Mouse (Mus musculus): Measurements from ENCODE around the gene Zfp120. TPM values are rescaled to one million over a fixed set of nuclear protein-coding genes. Genes with fewer than 3 reads are reported as not detected.

The Zfp120 gene
- polyA plus RNA-seq, 1 experiment from 2014 or later = 5.2 TPM

Other genes with a start within 250 kb of the Zfp120 start
- gene Gm10770, start 43.0 kb upstream of the Zfp120 start, polyA plus RNA-seq (2016; fragmentation: Nextera tagmentation; extraction: Ambion mirVana) = not detected in 2 replicates
- gene Gm14139, start 45.0 kb upstream of the Zfp120 start, polyA plus RNA-seq (2016; fragmentation: Nextera tagmentation; extraction: Ambion mirVana) = not detected in 2 replicates
- 11.2 and 11.5 TPM in 2 replicates for gene Zfp937, start 81.4 kb upstream of the Zfp120 start, polyA plus RNA-seq (2016; fragmentation: Nextera tagmentation; extraction: Ambion mirVana)
- gene Gm21994, start 118.9 kb upstream of the Zfp120 start, polyA plus RNA-seq (2016; fragmentation: Nextera tagmentation; extraction: Ambion mirVana) = 6.7 and 7.5 TPM in 2 replicates
- gene Gm14124, start 120.8 kb upstream of the Zfp120 start, polyA plus RNA-seq (2016; fragmentation: Nextera tagmentation; extraction: Ambion mirVana) = 0.09 TPM in 1 of 2 replicates, not detected in the other
- gene Gm10130, start 187.0 kb upstream of the Zfp120 start, polyA plus RNA-seq (2016; fragmentation: Nextera tagmentation; extraction: Ambion mirVana) = 4.5 and 4.9 TPM in 2 replicates
- gene 3300002I08Rik, start 226.1 kb upstream of the Zfp120 start, polyA plus RNA-seq (2016; fragmentation: Nextera tagmentation; extraction: Ambion mirVana) = 10.0 and 11.8 TPM in 2 replicates